Mouse (Mus musculus): ENCODE measurements at regions not wholly inside any gene's neighbourhood (a gene's known extent, or its start where the extent isn't known, plus 50 kb on each side); places are given as distances from the start of the nearest gene placed in this dataset.

DNA sequence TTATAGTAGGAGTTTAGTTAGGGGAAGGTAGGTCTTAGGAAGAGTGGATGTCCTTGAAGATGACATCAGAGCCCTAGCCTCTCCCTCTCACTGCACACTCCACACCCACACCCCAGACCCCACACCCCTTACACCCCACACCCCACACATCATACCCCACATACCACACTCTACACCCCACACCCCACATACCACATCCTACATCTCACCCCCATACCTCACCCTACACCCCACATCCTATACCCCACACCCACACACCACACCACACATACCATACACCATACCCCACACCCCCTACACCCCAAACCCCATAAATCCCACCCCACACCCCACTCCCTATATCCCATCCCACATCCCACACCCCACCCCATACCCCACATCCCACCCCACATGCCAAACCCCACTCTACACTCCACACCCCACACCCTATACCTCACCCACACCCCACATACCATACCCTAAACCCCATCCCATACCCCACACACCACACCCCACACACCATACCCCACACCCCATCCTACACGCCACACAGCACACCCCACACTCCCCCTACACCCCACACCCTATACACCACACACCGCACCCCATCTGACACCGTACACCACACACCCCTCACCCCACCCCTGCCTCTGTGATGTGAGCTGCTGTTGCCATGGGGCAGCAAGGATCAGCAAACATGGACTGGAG lies 323.7 kb upstream of the G2e3 start:
- no peak for DNase-seq (ENCODE audit: low read depth)

DNA sequence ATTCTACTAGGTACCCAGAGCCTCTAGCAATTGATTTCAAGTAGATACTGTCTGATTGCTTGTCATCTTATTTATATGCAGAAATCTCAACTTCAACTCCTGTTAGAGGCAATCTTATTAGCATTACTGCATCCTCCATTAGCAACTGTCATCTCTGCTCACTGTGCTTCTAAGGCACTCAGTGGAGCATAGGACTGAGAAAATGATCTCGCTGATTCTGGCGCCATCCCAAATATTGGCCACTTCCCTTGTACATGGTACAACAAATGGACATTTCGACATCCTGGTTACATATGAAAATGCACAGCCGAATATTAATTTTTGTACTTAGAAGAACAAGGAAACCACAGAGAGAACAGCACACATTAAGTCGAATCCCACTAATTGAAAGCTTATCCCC lies 329.7 kb upstream of the G2e3 start:
- DNase-seq (ENCODE audit: low read depth) = no peak

DNA sequence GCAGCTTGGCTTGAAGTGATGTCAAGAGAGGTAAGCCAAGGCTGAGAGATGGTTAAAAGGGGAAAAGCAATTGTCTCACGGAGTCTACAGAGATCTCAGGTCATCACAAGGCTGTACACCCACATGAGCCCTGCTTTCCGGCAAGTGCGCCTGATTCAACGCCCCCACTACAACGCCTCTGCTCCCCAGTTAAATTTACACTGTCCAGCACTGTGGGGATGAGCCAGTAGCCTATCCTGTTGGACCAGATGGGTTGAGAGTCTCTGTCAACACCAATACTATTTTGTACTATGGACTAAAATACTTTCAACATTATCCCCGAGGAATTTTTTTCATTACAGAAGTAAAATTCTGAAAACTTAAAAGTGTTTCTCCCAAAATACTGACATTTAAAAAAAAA lies 331.8 kb upstream of the G2e3 start:
- DNase-seq (ENCODE audit: low read depth) = no peak

DNA sequence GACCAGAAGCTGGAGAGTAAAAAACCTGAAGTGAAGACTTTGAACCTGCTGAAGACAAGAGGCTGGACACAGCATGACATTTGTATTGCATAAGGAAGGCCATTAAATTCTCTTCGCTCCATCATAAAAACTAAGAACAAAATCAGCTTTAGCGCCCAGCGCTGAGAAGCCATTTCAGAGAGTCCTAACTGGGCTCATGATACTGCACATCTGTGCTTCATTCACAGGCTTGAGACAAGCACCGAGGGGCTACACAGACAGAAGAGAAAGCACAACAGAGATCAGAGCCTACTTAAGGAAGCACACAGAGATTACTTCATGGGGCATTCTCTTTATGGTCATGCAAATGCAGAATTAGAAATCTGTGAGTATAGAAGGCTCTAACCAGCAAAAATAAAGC lies 338.2 kb upstream of the G2e3 start:
- DNase-seq (ENCODE audit: low read depth) = no peak

DNA sequence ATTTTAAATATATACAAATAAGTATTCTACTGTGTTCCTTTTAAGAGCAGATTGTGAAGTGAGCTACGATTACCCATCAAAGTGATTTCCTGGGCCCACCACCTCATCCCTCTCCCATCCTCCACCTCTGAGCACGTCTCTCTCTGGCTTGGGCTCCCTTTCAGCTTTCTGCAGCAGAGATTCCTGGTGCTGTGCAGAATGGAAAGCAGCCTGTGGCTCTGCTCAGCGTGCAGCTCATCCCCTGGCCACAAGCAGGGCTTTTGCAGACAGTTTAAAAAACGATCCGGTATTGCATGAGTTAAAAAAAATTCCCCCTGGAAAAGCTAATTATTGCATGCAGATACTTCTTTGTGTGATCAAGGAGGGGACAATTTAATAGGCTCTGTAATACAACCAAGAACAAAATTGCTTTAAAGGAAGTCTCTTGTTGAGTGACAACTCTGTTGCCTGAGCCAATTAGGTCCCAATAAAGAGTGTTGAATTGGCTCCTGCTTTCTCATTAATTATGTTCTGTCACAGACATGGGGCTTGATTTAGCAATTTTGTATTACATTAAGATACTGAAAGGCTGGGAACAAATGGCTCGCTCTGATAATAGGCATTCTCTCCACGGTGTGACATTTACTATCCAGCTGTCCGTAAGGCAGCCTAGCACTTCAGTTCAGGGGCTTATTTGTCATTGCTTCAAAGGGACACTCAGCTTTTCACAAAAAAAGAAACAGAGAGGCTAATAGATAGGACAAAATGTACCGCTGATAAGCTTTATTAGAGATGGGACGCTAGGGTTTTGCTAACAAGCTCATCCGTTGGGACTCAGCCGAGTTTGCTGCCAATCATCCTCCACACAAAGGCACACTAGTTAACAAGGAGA lies 345.9 kb upstream of the G2e3 start:
- no peak for DNase-seq (ENCODE audit: low read depth)

DNA sequence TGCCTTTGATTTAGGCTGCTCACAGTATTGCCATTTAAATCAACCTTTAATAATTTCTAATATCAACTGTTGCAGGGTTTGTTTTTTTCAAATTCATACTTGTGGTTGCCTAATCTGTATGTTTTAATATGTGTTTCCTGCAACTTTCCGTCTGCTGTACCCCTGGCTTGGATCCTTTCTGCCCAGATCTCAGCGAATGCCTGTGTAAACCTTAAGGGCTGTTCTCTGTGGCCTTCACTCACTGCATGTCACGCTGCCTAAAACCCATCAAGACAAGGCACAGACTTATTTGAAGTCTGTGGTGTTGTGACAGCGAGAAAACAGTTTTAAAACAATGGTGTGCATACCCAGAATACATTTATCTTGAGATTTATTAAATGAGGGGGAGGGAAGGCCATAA lies 346.8 kb upstream of the G2e3 start:
- no peak for DNase-seq (ENCODE audit: low read depth)

DNA sequence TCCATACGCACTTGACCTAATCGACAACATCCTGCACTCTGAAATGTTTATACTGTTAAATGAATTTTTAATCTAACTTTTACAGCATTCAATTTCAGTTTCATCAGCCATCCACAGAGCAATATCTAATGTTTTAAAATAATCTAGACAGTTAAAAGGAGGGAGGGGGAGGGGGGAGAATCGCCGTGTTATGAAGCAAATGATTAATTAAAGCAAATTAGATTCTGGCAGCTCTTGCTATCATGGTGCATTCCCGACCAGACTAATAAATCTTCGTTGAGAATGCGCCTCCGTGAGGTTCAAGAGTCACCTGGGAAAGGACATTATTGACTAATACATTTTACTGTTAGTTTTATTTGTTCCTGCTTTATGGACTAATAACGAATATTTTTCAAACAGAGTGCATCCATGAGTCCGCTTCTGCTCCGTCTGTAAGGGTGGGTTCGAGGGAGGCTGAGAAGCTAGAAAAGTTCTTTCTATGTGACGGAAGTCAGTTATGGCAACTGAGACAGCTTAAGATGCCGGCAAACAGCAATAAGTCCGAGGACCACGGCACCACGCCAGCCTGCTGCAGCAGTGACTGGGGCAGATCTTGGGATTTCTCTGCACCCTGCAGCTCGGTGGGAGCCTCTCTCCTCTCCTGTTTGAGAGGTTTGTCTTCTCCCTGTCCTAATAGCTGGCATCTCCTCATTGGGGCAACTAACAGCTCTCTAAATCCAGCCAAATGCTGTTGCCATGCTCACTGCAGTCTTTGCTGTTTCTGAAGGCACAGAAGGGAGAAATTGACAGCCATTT lies 347.4 kb upstream of the G2e3 start:
- no peak for DNase-seq (ENCODE audit: low read depth)

DNA sequence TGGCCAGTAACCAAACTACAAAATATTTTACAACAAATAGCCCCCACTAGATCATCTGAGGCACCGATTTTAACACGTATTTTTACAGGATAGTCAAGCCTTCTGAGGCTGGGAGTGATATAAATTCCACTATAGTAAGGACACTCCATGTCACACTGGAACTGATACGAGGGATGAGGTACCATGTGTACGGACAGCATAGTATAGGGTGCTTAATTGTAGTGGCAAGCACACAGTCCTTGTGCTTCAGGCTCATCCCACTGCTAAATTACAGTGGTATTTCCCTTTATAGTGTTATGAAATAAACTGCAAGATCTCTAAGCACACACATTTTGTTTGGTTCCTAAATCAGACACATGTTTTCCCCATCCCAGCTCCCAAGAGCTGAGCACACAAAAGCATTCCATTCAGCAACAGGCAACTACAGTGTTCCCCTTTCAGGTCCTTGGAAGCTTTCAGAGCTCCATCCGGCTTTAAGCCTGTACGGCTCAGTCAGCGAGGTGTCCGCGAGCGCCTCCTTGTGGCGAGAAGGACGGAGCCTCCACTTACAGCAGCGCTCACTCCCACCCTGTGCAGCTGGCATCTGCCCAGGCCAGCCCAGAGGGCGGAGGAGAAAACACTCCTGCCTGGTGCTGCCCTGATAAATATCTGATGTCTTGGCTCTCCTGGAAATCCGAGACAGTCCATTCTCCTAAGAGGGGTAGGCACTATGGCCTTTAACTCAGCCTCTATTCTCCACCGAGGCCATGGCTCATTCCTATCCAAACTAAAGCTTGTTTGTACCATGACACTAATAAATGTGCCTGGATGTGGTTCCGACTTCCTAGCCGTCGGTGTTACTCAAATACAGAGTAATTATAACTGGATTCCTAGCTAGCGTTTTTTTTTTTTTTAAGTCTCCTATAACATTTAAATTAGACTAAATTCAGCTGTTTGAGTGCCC lies 348.3 kb upstream of the G2e3 start:
- no peak for DNase-seq (ENCODE audit: low read depth)

DNA sequence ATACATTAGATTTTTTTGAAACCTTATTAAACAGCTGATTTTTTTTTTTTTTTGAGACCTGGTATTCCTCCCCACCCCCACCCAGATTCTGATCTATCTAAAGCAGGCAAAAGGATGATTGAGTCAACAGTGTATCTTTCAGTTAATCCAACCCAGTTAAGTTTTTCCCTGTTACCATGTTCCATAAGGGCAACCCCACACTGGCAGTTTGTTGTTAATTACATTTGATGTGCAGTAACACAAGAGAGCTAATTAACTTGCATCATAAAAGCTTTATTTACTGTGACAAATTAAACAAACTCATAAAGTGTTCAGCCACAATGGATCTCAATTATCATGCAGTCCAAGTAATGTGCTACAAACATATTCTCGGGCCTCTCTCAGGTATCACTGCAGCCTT lies 346.8 kb upstream of the Prkd1 start:
- DNase-seq (ENCODE audit: low read depth) = no peak

DNA sequence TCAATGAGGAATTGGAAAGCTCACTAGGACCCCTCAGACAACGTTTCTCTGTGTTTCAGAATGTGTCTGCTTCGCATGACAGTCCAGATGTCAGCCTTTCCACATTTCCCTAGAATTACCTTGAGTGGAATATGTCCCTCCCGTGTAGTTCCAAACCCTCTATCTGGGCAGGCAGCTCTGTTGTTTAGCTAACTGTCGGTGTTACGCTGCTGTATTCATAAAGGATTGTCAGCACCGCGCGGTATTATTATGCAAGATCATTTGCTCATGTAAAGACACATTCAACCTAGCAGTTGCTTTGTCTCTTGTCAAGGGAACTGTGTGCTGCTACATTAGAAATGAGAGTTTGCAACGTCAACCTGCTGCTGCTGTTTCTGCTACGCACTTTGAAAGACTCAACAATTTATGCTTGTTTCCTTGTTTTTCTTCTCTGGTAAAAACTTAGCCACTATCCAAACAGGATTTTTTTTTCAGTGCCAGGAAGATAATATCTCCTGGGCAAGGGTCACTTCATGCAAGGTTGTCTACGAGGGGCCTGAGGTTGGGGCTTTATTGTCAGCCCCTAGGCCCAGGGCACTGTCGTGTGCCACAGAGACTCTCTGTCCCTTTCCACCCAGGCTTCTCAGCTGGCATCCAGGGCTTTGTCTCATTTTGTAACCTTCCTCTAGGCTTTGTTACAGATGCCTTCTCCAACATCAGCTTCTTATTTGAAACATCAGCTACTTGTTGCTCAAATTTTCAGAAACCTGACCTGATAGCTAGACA lies 340.8 kb upstream of the Prkd1 start:
- DNase-seq (ENCODE audit: low read depth) = no peak

DNA sequence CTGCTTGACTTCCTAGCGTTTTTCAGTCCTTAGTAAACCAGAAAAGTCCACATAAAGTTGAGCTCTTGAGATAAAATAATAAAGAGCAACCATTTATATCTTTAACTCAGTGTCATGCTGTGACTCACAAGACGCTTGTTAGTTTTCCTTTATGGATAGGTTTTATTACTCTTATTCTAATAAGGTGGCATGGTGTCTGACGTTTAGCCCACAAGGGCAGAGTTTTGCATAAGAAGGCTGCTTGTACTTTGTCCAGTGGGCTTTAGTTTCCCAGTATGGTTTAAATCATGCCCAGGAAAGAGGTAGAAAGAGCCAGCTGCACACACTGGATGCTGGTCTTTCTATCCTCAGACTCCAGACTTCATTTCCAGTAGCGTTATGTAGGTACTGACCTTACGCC lies 332.4 kb upstream of the Prkd1 start:
- no peak for DNase-seq (ENCODE audit: low read depth)

DNA sequence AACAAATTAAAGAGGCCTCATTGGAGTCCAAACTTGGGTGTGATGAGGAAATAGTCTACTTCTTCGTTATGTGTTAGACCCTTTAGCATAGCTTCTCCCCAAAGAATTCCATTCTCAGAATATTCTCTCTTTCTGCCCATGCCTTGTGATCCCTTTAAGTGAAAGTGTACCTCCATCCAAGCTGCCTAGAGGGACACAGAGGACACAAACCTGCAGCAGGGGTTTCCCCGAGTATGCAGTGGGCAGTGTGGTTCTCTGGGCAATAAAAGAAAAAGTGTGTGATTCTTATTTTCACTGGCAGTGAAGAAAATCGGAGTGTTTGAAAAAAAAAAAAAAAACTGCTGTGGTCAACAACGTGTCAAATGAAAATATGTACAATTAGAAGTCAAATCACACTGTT lies 331.9 kb upstream of the Prkd1 start:
- DNase-seq (ENCODE audit: low read depth) = no peak

DNA sequence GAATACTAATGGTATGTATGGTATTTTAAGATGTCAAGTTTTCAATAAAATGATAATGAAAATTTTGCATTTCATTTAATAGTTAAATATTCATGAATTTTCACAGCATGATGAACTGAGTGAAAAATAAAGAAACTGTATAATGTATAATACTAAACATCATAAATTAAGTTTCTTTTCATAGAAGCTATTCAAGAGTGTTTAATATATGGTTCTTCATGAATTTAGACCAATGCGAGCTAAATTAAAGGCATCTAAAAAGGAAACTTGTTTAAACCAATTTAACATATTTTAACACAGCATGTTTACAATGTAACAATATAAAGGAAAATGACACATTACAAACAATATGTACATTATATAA lies 321.8 kb upstream of the Prkd1 start:
- DNase-seq (ENCODE audit: low read depth) = no peak

DNA sequence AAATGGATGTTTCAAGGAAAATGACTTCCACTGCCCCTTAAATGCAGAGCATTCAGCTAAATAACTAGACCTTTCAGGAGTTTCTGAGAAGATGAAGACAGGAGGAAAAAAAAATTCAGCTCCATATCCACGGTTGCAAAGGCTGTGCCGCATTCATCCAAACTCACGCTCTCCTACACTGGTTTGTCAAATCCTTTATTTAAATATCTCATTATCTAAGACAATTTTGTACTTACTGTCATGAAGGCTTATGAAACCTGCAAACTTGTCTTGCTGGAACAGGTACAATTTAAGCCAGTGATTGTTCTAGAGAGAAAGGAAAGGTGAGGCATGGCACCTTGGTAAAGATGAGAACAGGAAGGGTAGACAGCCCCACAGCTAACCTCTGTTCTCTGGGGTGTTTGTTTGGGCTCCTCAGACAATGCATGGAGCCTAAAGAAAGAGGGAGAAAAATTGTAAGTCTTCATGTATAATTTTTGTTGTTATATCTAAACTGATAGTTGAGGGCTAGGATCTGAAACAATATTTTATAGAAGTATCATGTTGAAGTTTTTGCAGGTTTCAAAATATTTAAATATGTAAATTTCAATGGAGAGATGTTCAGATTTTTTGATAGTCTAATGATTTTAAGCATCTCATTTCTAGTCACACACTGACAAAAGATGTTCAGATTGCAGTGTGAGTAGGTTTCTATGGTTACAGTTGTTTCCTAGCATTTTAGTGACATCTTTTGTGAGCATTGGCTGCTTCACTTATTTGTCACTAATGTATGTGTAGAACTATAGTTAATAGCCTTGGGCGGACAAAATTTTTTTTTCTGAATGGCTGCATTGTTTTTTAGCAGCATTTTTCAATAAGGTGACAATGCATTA lies 321.2 kb upstream of the Prkd1 start:
- no peak for DNase-seq (ENCODE audit: low read depth)

DNA sequence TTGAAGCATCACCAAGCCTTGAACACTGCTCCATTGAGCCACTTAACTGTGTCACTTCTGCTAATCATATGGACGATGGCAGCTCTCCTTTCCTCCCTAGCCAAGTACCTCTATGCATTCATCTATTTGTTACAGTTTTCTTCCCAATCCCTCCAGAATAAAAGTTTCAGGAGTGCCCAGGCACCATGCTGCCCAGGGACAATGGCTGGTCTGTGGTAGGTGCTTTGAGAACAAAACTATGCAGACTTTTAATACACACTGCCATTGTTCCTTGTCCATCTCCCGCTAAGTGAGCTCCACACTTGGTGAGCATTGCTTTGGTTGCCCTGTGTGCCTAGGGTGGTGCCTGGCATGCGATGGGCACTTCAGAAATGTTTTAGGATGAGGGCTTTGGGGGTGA lies 320.5 kb upstream of the Prkd1 start:
- no peak for DNase-seq (ENCODE audit: low read depth)

DNA sequence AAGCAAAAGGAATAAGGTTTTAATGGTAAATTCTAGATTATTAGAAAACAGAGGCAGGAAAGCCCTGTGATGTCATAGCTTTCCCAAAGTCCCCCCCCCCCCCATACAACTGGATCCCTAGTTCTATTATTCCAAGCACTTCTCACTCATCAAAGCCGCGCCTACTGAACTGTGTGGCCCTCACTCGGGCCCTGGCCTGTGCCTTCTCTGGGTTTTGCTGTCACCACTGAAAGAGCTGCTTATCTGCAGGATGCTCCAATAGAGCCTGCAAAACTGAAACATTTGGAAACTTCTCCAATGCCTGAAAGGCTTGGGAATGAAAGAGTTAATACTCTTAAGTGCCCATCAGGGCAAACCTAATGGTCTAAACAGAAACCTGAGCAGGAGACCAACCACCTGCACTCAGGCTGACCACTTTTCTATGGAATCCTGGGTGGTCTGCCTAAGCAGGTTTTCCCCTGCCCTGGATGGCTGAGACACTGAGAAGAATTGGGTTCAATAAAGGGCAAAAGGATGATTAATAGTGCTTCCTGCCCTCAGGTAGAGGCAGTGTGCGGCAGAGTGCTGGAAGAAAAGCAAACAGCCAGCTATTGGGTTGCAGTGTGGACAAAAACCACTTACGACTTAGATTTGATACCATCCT lies 318.4 kb upstream of the Prkd1 start:
- DNase-seq (ENCODE audit: low read depth) = no peak

DNA sequence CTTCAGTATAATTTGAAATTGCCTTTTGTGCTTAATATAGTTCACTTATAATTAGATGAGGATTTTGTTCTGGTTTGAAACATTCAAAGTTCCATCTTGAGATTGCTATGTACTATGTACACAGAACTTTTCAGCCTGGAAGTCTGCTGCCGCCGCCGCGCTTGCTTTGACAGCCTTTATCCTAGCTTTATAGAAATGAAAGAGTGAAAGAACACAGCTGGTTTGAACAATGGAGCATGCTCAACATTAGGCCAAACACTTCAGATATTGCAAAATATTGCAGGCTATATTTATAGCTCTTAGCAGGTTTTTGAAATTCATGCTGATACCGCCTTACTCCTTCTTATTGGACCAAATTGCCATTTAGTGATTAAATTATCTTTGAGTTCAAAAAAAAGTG lies 305.1 kb upstream of the Prkd1 start:
- no peak for DNase-seq (ENCODE audit: low read depth)

DNA sequence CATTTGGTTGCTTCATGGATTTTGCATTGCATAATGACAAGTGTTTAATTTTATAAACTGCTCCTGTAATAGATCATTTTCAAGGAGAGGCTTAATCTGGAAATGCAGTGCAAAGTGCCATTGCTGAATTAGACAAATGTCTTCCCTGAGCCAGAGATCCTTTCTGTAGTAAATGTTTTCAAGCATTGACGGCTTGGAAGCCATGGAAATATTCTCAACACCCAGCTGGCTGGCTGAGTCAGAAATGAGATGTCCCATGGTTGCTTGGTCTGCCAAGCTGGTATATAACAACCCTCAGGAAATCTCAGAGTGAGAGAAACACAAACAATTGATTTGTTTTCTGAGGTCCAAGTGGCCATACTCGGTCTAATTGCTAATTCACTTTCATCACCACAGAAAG lies 298.1 kb upstream of the Prkd1 start:
- no peak for DNase-seq (ENCODE audit: low read depth)

DNA sequence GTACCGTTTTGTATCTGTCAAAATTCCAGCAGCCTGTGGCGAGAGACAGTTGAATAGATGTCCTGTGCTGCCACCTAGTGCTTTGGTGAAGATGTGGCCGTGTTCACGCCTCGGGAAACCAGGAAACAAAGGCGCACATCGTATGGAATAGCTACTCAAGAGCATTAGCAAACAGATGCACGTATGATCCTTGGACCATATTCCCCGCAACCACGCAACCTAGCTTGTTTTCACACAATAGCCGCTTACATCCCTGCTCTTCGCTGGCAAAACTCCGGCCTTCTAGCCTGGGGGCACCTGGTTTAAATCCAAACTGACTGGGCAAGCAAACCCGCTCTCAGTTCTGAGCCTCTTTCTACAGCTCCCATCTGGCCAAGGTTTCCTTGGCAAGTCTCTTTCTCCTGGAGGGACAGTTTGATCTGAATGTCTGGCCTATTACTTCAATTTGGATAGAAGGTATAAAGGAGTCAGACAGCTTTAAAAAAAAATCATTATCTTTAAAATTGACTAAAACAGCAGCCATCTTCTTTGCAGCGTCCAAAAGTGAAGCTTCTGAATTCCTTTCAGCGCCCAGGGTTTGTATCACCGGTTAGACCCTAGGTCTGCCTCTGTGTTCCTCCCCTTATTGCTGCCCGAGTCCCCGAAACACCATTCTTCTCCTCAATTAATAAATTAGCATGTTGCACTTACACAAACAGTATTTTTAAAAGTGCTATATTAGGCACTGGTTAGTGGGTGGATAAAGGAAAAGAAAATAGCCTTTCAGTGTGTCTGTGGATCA lies 295.0 kb upstream of the Prkd1 start:
- peak; percentile 2 for DNase-seq (ENCODE audit: low read depth)
